19 mouse cellular contexts compared by ENCODE assay signal in genomic region chr1:121313181-121313580, GRCm38 (mm10).
"Had no signal": no experiment of that assay in that cellular context is flagged by ENCODE, and none has a peak within 500 bp of the region (broad histone marks: within the 10 kb centered on the region; RNA-seq: fewer than 3 reads in every experiment).

No protein-coding gene starts in this region.

- H3K4me2 ChIP-seq: kidney, embryonic 15.5 days; liver, embryonic 13.5 days; neural tube, embryonic 13.5 days; stomach, embryonic 15.5 days had no signal

- H3K4me1 ChIP-seq: kidney, embryonic 15.5 days; liver, embryonic 13.5 days; stomach, embryonic 15.5 days had no signal

- H3K9ac ChIP-seq: kidney, embryonic 15.5 days; liver, embryonic 13.5 days; neural tube, embryonic 13.5 days; stomach, embryonic 15.5 days had no signal

- H3K4me3 ChIP-seq: kidney, embryonic 15.5 days; left cerebral cortex, adult 2 months; liver, embryonic 13.5 days; megakaryocyte, embryonic 14.5 days; midbrain, embryonic 10.5 days; myocyte; neural tube, embryonic 13.5 days; stomach, embryonic 15.5 days had no signal

- H3K9me3 ChIP-seq: kidney, embryonic 15.5 days; liver, embryonic 13.5 days; megakaryocyte, embryonic 14.5 days; midbrain, embryonic 10.5 days; neural tube, embryonic 13.5 days; stomach, embryonic 15.5 days had no signal

- H3K27ac ChIP-seq: kidney, embryonic 15.5 days; left cerebral cortex, adult 2 months; liver, embryonic 13.5 days; midbrain, embryonic 10.5 days; neural tube, embryonic 13.5 days; stomach, embryonic 15.5 days had no signal

- H3K27me3 ChIP-seq: kidney, embryonic 15.5 days; liver, embryonic 13.5 days; megakaryocyte, embryonic 14.5 days; neural tube, embryonic 13.5 days; stomach, embryonic 15.5 days had no signal

- DNase-seq: kidney, adult 11 months; kidney, adult 8-10 months; kidney, postnatal 10 days; kidney, postnatal 36 days; layer of hippocampus, postnatal 36 days; liver, embryonic 13.5 days; lung, adult 2 months; lung, postnatal 36 days; retina, postnatal 1 day; right cerebral cortex, postnatal 25 days; spleen, adult 18-20 months; thymus, postnatal 36 days had no signal
